Mouse (Mus musculus): ENCODE measurements at regions not wholly inside any gene's neighbourhood (a gene's known extent, or its start where the extent isn't known, plus 50 kb on each side); places are given as distances from the start of the nearest gene placed in this dataset.

- ATAC-seq (replicated peaks in 1 of 2; ENCODE audit: insufficient read depth in 1 of 2, low FRiP score in 2 of 2, low TSS enrichment in 1 of 2, low read depth in 1 of 2, poor library complexity in 2 of 2, severe bottlenecking in 2 of 2), result no peak
Measured at GRCm38 (mm10) chr1:128999741-129000517, 273.2 kb upstream of the Thsd7b start.

GRCm38 (mm10) chr1:128994655-128995054 lies 278.4 kb upstream of the Thsd7b start:
- ATAC-seq (replicated peaks in 1 of 2; ENCODE audit: insufficient read depth in 1 of 2, low FRiP score in 2 of 2, low TSS enrichment in 1 of 2, low read depth in 1 of 2, poor library complexity in 2 of 2, severe bottlenecking in 2 of 2), result no peak

GRCm38 (mm10) chr1:128983411-128983810 lies 289.7 kb upstream of the Thsd7b start:
- no peak for ATAC-seq (replicated peaks in 1 of 2; ENCODE audit: insufficient read depth in 1 of 2, low FRiP score in 2 of 2, low TSS enrichment in 1 of 2, low read depth in 1 of 2, poor library complexity in 2 of 2, severe bottlenecking in 2 of 2)

GRCm38 (mm10) chr1:128975586-128975985 lies 297.5 kb upstream of the Thsd7b start:
- no peak for ATAC-seq (replicated peaks in 1 of 2; ENCODE audit: insufficient read depth in 1 of 2, low FRiP score in 2 of 2, low TSS enrichment in 1 of 2, low read depth in 1 of 2, poor library complexity in 2 of 2, severe bottlenecking in 2 of 2)

GRCm38 (mm10) chr1:128951436-128951835 lies 321.7 kb upstream of the Thsd7b start:
- ATAC-seq (replicated peaks in 1 of 2; ENCODE audit: insufficient read depth in 1 of 2, low FRiP score in 2 of 2, low TSS enrichment in 1 of 2, low read depth in 1 of 2, poor library complexity in 2 of 2, severe bottlenecking in 2 of 2), result no peak

- ATAC-seq (replicated peaks in 1 of 2; ENCODE audit: insufficient read depth in 1 of 2, low FRiP score in 2 of 2, low TSS enrichment in 1 of 2, low read depth in 1 of 2, poor library complexity in 2 of 2, severe bottlenecking in 2 of 2), result no peak
Measured at GRCm38 (mm10) chr1:128950512-128950911, 322.6 kb upstream of the Thsd7b start.

- no peak for ATAC-seq (replicated peaks in 1 of 2; ENCODE audit: insufficient read depth in 1 of 2, low FRiP score in 2 of 2, low TSS enrichment in 1 of 2, low read depth in 1 of 2, poor library complexity in 2 of 2, severe bottlenecking in 2 of 2)
Measured at GRCm38 (mm10) chr1:128914811-128915210, 322.7 kb upstream of the Cxcr4 start.

- no peak for ATAC-seq (replicated peaks in 1 of 2; ENCODE audit: insufficient read depth in 1 of 2, low FRiP score in 2 of 2, low TSS enrichment in 1 of 2, low read depth in 1 of 2, poor library complexity in 2 of 2, severe bottlenecking in 2 of 2)
Measured at GRCm38 (mm10) chr1:128912532-128912931, 320.4 kb upstream of the Cxcr4 start.

GRCm38 (mm10) chr1:128907566-128907965 lies 315.5 kb upstream of the Cxcr4 start:
- no peak for ATAC-seq (replicated peaks in 1 of 2; ENCODE audit: insufficient read depth in 1 of 2, low FRiP score in 2 of 2, low TSS enrichment in 1 of 2, low read depth in 1 of 2, poor library complexity in 2 of 2, severe bottlenecking in 2 of 2)

- no peak for ATAC-seq (replicated peaks in 1 of 2; ENCODE audit: insufficient read depth in 1 of 2, low FRiP score in 2 of 2, low TSS enrichment in 1 of 2, low read depth in 1 of 2, poor library complexity in 2 of 2, severe bottlenecking in 2 of 2)
Measured at GRCm38 (mm10) chr1:128898025-128898424, 305.9 kb upstream of the Cxcr4 start.

- no peak for ATAC-seq (replicated peaks in 1 of 2; ENCODE audit: insufficient read depth in 1 of 2, low FRiP score in 2 of 2, low TSS enrichment in 1 of 2, low read depth in 1 of 2, poor library complexity in 2 of 2, severe bottlenecking in 2 of 2)
Measured at GRCm38 (mm10) chr1:128894546-128894945, 302.5 kb upstream of the Cxcr4 start.

- ATAC-seq (replicated peaks in 1 of 2; ENCODE audit: insufficient read depth in 1 of 2, low FRiP score in 2 of 2, low TSS enrichment in 1 of 2, low read depth in 1 of 2, poor library complexity in 2 of 2, severe bottlenecking in 2 of 2), result no peak
Measured at GRCm38 (mm10) chr1:128878291-128878690, 286.2 kb upstream of the Cxcr4 start.

- peak in 1 of 2 experiments; percentile 59; a peak in 1 of 4 replicates for ATAC-seq (replicated peaks in 1 of 2; ENCODE audit: insufficient read depth in 1 of 2, low FRiP score in 2 of 2, low TSS enrichment in 1 of 2, low read depth in 1 of 2, poor library complexity in 2 of 2, severe bottlenecking in 2 of 2)
Measured at GRCm38 (mm10) chr1:128875289-128875688, 283.2 kb upstream of the Cxcr4 start.

GRCm38 (mm10) chr1:128874190-128874589 lies 282.1 kb upstream of the Cxcr4 start:
- peak; percentile 39 to 56; a peak in 3 of 4 replicates for ATAC-seq (replicated peaks in 1 of 2; ENCODE audit: insufficient read depth in 1 of 2, low FRiP score in 2 of 2, low TSS enrichment in 1 of 2, low read depth in 1 of 2, poor library complexity in 2 of 2, severe bottlenecking in 2 of 2)

GRCm38 (mm10) chr1:128868761-128869160 lies 276.7 kb upstream of the Cxcr4 start:
- no peak for ATAC-seq (replicated peaks in 1 of 2; ENCODE audit: insufficient read depth in 1 of 2, low FRiP score in 2 of 2, low TSS enrichment in 1 of 2, low read depth in 1 of 2, poor library complexity in 2 of 2, severe bottlenecking in 2 of 2)

GRCm38 (mm10) chr1:128860537-128860936 lies 268.4 kb upstream of the Cxcr4 start:
- no peak for ATAC-seq (replicated peaks in 1 of 2; ENCODE audit: insufficient read depth in 1 of 2, low FRiP score in 2 of 2, low TSS enrichment in 1 of 2, low read depth in 1 of 2, poor library complexity in 2 of 2, severe bottlenecking in 2 of 2)

- ATAC-seq (replicated peaks in 1 of 2; ENCODE audit: insufficient read depth in 1 of 2, low FRiP score in 2 of 2, low TSS enrichment in 1 of 2, low read depth in 1 of 2, poor library complexity in 2 of 2, severe bottlenecking in 2 of 2), result no peak
Measured at GRCm38 (mm10) chr1:128860094-128860493, 268.0 kb upstream of the Cxcr4 start.

- no peak for ATAC-seq (replicated peaks in 1 of 2; ENCODE audit: insufficient read depth in 1 of 2, low FRiP score in 2 of 2, low TSS enrichment in 1 of 2, low read depth in 1 of 2, poor library complexity in 2 of 2, severe bottlenecking in 2 of 2)
Measured at GRCm38 (mm10) chr1:128858661-128859060, 266.6 kb upstream of the Cxcr4 start.

- no peak for ATAC-seq (replicated peaks in 1 of 2; ENCODE audit: insufficient read depth in 1 of 2, low FRiP score in 2 of 2, low TSS enrichment in 1 of 2, low read depth in 1 of 2, poor library complexity in 2 of 2, severe bottlenecking in 2 of 2)
Measured at GRCm38 (mm10) chr1:128856933-128857332, 264.8 kb upstream of the Cxcr4 start.
